Mouse (Mus musculus) heart, postnatal 14 days (tissue): ENCODE results near the gene Naaladl1. TPM values are rescaled to one million over a fixed set of nuclear protein-coding genes. Genes with fewer than 3 reads are reported as not detected.
A peak's percentile ranks its signal among the peaks of the same experiment; 100 is the strongest.

Experiments
- DNase-seq, 2 experiments: peaks; one replicate each; pipeline ENCODE4 v3.0.0; 2021 to 2022
- intact Hi-C: fragments of 180-260 bp; cut with DNase I; formaldehyde crosslinking; loops from one replicate; pipeline ENCODE4 v1.15.1; 2025
- long read RNA-seq, 2 experiments: library from polyadenylated mRNA; stranded (forward); transcript quantifications; one replicate each; pipeline ENCODE4 v2.0.0; 2021
- total RNA-seq, 2 experiments: library from RNA; stranded (reverse); gene quantifications; 2 replicates each; pipeline ENCODE4 v1.2.3; 2021

The Naaladl1 gene
- total RNA-seq, result not detected
- long read RNA-seq, experiment 1, result 0 reads
- long read RNA-seq, experiment 2, result 0 reads

GRCm38 (mm10) chr19:6105586-6105985 is at the start of gene Naaladl1:
Naaladl1 (plus strand) TSS chr19:6105782.
- intact Hi-C loops, result no loop called here
- no peak for DNase-seq

- intact Hi-C loops, result loop anchor here (2.0 kb wide), 1 partner anchor 28 kb away; the partner anchor contains the start of genes Cdca5 and Zfpl1
- no peak for DNase-seq
Observed at GRCm38 (mm10) chr19:6056696-6057095, 48.9 kb upstream of the Naaladl1 start.

- peak; percentile 99 to 100 for DNase-seq
- intact Hi-C loops, result loop anchor here (2.0 kb wide), 1 partner anchor 27 kb away; the partner anchor contains the start of genes Cdca5 and Zfpl1
Observed at GRCm38 (mm10) chr19:6057313-6058096, 48.1 kb upstream of the Naaladl1 start, which contains the start of the genes Mrpl49 and Fau. Mrpl49 (minus strand) TSS chr19:6057785. Fau (plus strand) TSS chr19:6057844.

- no peak for DNase-seq
- intact Hi-C loops, result no loop called here
Observed at GRCm38 (mm10) chr19:6058513-6058912, 47.1 kb upstream of the Naaladl1 start.

- no peak for DNase-seq
- intact Hi-C loops, result no loop called here
Observed at GRCm38 (mm10) chr19:6058966-6059365, 46.6 kb upstream of the Naaladl1 start.

GRCm38 (mm10) chr19:6061021-6061533 is 44.5 kb upstream of the Naaladl1 start, which contains the start of gene Znhit2:
Znhit2 (plus strand) TSS chr19:6061192.
- DNase-seq, result peak; percentile 89 to 93
- intact Hi-C loops, result loop anchor here (10.0 kb wide), 1 partner anchor 274 kb away; the partner anchor contains the start of gene Men1

GRCm38 (mm10) chr19:6061641-6062302 is 43.8 kb upstream of the Naaladl1 start:
- intact Hi-C loops, result loop anchor here (10.0 kb wide), 1 partner anchor 273 kb away; the partner anchor contains the start of gene Men1
- peak in 1 of 2 experiments; percentile 45 for DNase-seq

- no peak for DNase-seq
- intact Hi-C loops, result loop anchor here (10.0 kb wide), 1 partner anchor 272 kb away; the partner anchor contains the start of gene Men1
Observed at GRCm38 (mm10) chr19:6062418-6062817, 43.2 kb upstream of the Naaladl1 start.

- intact Hi-C loops, result loop anchor here (10.0 kb wide), 1 partner anchor 272 kb away; the partner anchor contains the start of gene Men1
Observed at GRCm38 (mm10) chr19:6063081-6063480, 42.5 kb upstream of the Naaladl1 start.

GRCm38 (mm10) chr19:6066571-6066970 is 39.0 kb upstream of the Naaladl1 start:
- intact Hi-C loops, result loop anchor here (10.0 kb wide), 1 partner anchor 268 kb away; the partner anchor contains the start of gene Men1
- no peak for DNase-seq

More at GRCm38 (mm10) chr19:6063081-6063480, 42.5 kb upstream of the Naaladl1 start:
- no peak for DNase-seq

GRCm38 (mm10) chr19:6067011-6067723 is 38.4 kb upstream of the Naaladl1 start:
- intact Hi-C loops, result loop anchor here (10.0 kb wide), 1 partner anchor 268 kb away; the partner anchor contains the start of gene Men1

GRCm38 (mm10) chr19:6067724-6068415 is 37.7 kb upstream of the Naaladl1 start, which contains the start of gene Tm7sf2:
Tm7sf2 (minus strand) TSS chr19:6068373.
- DNase-seq, result peak; percentile 89 to 90
- intact Hi-C loops, result loop anchor here (10.0 kb wide), 1 partner anchor 267 kb away; the partner anchor contains the start of gene Men1

More at GRCm38 (mm10) chr19:6067011-6067723, 38.4 kb upstream of the Naaladl1 start:
- peak; percentile 74 to 85 for DNase-seq

- intact Hi-C loops, result loop anchor here (10.0 kb wide), 1 partner anchor 266 kb away; the partner anchor contains the start of gene Men1
- no peak for DNase-seq
Observed at GRCm38 (mm10) chr19:6068951-6069350, 36.6 kb upstream of the Naaladl1 start.

- intact Hi-C loops, result loop anchor here (10.0 kb wide), 1 partner anchor 265 kb away; the partner anchor contains the start of gene Men1
- DNase-seq, result no peak
Observed at GRCm38 (mm10) chr19:6069851-6070250, 35.7 kb upstream of the Naaladl1 start.

GRCm38 (mm10) chr19:6070571-6071250 is 34.9 kb upstream of the Naaladl1 start:
- intact Hi-C loops, result no loop called here
- DNase-seq, result no peak

- no peak for DNase-seq
- intact Hi-C loops, result no loop called here
Observed at GRCm38 (mm10) chr19:6071261-6071660, 34.3 kb upstream of the Naaladl1 start.

- intact Hi-C loops, result no loop called here
- no peak for DNase-seq
Observed at GRCm38 (mm10) chr19:6073889-6074288, 31.7 kb upstream of the Naaladl1 start.
